Mouse (Mus musculus) liver, adult 2 months (tissue): ENCODE results near the gene Cort.

Source experiments
- CTCF ChIP-seq: fragments of 200-500 bp; IDR thresholded peaks from 2 replicates; pipeline ENCODE4 v1.5.1; 2011; ENCODE audit warnings: low read depth, low read length, control low read depth
- POLR2A ChIP-seq: fragments of 200-500 bp; IDR thresholded peaks from 2 replicates; pipeline ENCODE4 v1.6.1; 2011; ENCODE audit warnings: low read length, control low read depth; ENCODE audit not compliant: insufficient read depth; ENCODE audit errors: extremely low read depth

DNA sequence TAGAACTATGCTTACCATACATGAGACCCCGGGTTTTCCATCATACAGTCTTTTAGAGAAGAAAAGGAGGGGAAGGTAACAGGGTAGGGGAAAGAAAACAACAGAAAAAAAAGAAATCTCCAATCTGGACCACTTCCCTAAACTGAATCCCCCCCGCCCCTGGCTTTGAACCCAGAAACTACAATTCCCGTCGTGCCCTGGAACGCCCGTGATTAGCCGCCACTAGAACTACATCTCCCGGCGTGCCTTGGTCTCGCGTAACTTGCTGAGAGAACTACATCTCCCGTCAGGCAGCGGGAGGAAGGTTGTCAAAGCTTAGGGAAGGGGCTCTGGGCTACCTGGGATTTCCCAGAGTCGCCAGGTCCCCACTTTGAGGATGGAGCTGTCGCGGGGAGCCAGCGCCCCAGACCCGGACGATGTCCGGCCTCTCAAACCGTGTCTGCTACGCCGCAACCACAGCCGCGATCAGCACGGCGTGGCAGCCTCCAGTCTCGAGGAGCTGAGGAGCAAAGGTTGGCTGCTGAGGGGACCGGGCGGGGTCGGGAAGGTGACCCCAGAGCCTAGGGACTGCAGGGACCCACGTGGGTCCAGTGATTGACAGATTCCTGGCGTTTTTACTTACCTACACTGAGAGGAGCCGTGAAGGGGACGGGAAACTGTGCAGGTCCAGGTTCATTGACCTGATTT is 22.5 kb downstream of the Cort start, which contains the start of gene Dffa:
- TF ChIP-seq POLR2A: no peak
- TF ChIP-seq CTCF: no peak
